In the genomic region with DNA sequence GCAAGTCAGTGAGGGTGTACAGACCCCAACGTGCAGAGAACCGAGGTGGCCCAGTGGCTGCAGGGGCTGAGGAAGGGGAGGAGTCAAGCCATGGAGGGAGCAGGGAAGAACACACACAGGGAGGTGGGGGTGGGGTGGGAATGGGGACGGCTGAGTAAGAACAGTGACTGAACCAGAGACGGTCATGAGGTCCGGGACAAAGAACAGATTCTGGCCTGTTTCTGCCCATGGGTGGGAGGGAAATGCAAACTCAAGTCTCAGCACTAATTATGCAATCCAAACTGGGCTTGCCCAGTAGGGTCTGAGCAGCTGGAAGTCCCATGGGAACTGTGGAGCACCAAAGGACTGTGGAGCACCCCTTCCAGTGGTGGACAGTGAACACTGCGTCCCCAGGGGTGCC, we compare ENCODE assay signal across 14 mouse cellular contexts. TPM values are rescaled to one million over a fixed set of nuclear protein-coding genes. Genes with fewer than 3 reads are reported as not detected.
DNase-seq lines count a peak whose midpoint lies in the region; ATAC-seq and TF ChIP-seq lines count a peak whose summit lies in the region.
"Had no signal": no experiment of that assay in that cellular context is flagged by ENCODE, and none has a peak within 500 bp of the region (broad histone marks: within the 10 kb centered on the region; RNA-seq: fewer than 3 reads in every experiment).

No protein-coding gene starts in this region.

- no peak for TF ChIP-seq CTCF in stomach, postnatal 0 days (IDR thresholded peaks at IDR 0.05; ENCODE audit: low read depth)

- H3K4me1 ChIP-seq in stomach, embryonic 14.5 days (ENCODE audit: control insufficient read depth, insufficient read depth, low read length) = no peaks in the 10 kb centered on the region; the same call in 1 of the 2 replicates
- no peaks in the 10 kb centered on the region for H3K4me1 ChIP-seq in stomach, postnatal 0 days (replicated peaks; ENCODE audit: control insufficient read depth, insufficient read depth)
- 0 out of 2 replicates have a peak, but pooled peaks cover 2% of the 10 kb centered on the region for H3K4me1 ChIP-seq in limb, embryonic 11.5 days (ENCODE audit: control insufficient read depth, insufficient read depth, low read length)

- no peak overlapping the region for H3K27ac ChIP-seq in stomach, embryonic 14.5 days (ENCODE audit: low read length)
- no peak overlapping the region for H3K27ac ChIP-seq in stomach, postnatal 0 days (replicated peaks)
- H3K27ac ChIP-seq in limb, embryonic 11.5 days (replicated peaks; ENCODE audit: low read depth, low read length) = no peak overlapping the region

- no peak overlapping the region for H3K9ac ChIP-seq in stomach, embryonic 14.5 days (replicated peaks; ENCODE audit: low read depth, low read length)
- H3K9ac ChIP-seq in stomach, postnatal 0 days (ENCODE audit: low read length) = no peak overlapping the region
- no peak overlapping the region for H3K9ac ChIP-seq in limb, embryonic 11.5 days (ENCODE audit: low read length)
- H3K9ac ChIP-seq: forebrain, postnatal 0 days had no signal

- H3K36me3 ChIP-seq in stomach, embryonic 14.5 days (ENCODE audit: control insufficient read depth, insufficient read depth, low read length) = no peaks in the 10 kb centered on the region
- no peaks in the 10 kb centered on the region for H3K36me3 ChIP-seq in stomach, postnatal 0 days (ENCODE audit: control insufficient read depth, insufficient read depth, low read length)
- no peaks in the 10 kb centered on the region for H3K36me3 ChIP-seq in limb, embryonic 11.5 days (ENCODE audit: control insufficient read depth, insufficient read depth, low read length)

- no peaks in the 10 kb centered on the region for H3K9me3 ChIP-seq in stomach, embryonic 14.5 days (ENCODE audit: control insufficient read depth, low read depth, low read length)
- H3K9me3 ChIP-seq in stomach, postnatal 0 days (ENCODE audit: control insufficient read depth, low read length) = no peaks in the 10 kb centered on the region
- no peaks in the 10 kb centered on the region for H3K9me3 ChIP-seq in limb, embryonic 11.5 days (ENCODE audit: control insufficient read depth, low read length)

- H3K4me2 ChIP-seq in stomach, embryonic 14.5 days (replicated peaks; ENCODE audit: low read depth, low read length) = no peak overlapping the region
- no peak overlapping the region for H3K4me2 ChIP-seq in stomach, postnatal 0 days (replicated peaks; ENCODE audit: low read depth)
- H3K4me2 ChIP-seq in limb, embryonic 11.5 days (ENCODE audit: low read depth, severe bottlenecking) = no peak overlapping the region

- peak; percentile 57 for DNase-seq in kidney, adult 11 months
- DNase-seq in kidney, adult 18-20 months = no peak
- no peak for DNase-seq in stomach, postnatal 0 days (ENCODE audit: low spot score)
- peak; percentile 36 for DNase-seq in limb, embryonic 11.5 days (ENCODE audit: low spot score)
- no peak for DNase-seq in layer of hippocampus, adult 8-10 months (ENCODE audit: low spot score in 2 of 2)
- no peak for DNase-seq in left cerebral cortex, postnatal 4 days
- DNase-seq: adrenal gland, postnatal 10 days; cerebellum, postnatal 14 days; forebrain, postnatal 0 days; heart, postnatal 10 days; layer of hippocampus, postnatal 36 days had no signal

- H3K27me3 ChIP-seq in stomach, embryonic 14.5 days (ENCODE audit: control insufficient read depth, insufficient read depth, low read length) = no peaks in the 10 kb centered on the region
- H3K27me3 ChIP-seq in stomach, postnatal 0 days (ENCODE audit: control insufficient read depth, insufficient read depth, low read length) = no peaks in the 10 kb centered on the region
- no peaks in the 10 kb centered on the region for H3K27me3 ChIP-seq in limb, embryonic 11.5 days (ENCODE audit: control insufficient read depth, insufficient read depth, low read length)

- ATAC-seq in stomach, embryonic 14.5 days (ENCODE audit: insufficient number of reproducible peaks, insufficient read depth, low FRiP score, low read depth) = peak; percentile 60
- no peak for ATAC-seq in stomach, postnatal 0 days (ENCODE audit: low FRiP score, low TSS enrichment)
- ATAC-seq in limb, embryonic 11.5 days (ENCODE audit: insufficient number of reproducible peaks, low FRiP score, low TSS enrichment, low read depth) = no peak
- ATAC-seq: CD4-positive, CD25-positive, alpha-beta regulatory T cell, adult 4 months; forebrain, postnatal 0 days had no signal

- no peak for TF ChIP-seq EP300 in stomach, postnatal 0 days (optimal IDR thresholded peaks at IDR 0.05)

- intact Hi-C loops in left cerebral cortex, postnatal 4 days (cut with DNase I) = no loop called here

- WGBS in stomach, embryonic 14.5 days = 7% methylated on average over 6 of the region's 6 CpGs
- WGBS in stomach, postnatal 0 days = 16% methylated on average over 6 of the region's 6 CpGs
- 14% methylated on average over 6 of the region's 6 CpGs for WGBS in limb, embryonic 11.5 days

- no peak overlapping the region for H3K4me3 ChIP-seq in stomach, embryonic 14.5 days (ENCODE audit: low read depth, low read length)
- H3K4me3 ChIP-seq in stomach, postnatal 0 days (ENCODE audit: low read depth, low read length) = no peak overlapping the region
- no peak overlapping the region for H3K4me3 ChIP-seq in limb, embryonic 11.5 days (ENCODE audit: low read depth, low read length)

RNA-seq across cellular contexts. Expression of gene Slc22a18, which starts 9.0 kb away (rescaled TPM):
- polyA plus RNA-seq in stomach, embryonic 14.5 days (2014; fragmentation: Nextera tagmentation; extraction: Ambion mirVana) = 9.2 and 9.8 TPM in 2 replicates
- 27.0 and 28.1 TPM in 2 replicates for polyA plus RNA-seq in stomach, postnatal 0 days (2015; fragmentation: Nextera tagmentation; extraction: Ambion mirVana)
- polyA plus RNA-seq in limb, embryonic 11.5 days (2014; fragmentation: Nextera tagmentation; extraction: Ambion mirVana) = 0.96 and 0.97 TPM in 2 replicates
- total RNA-seq in layer of hippocampus, adult 8-10 months (2022) = 1 to 10 TPM in 2 of 4 experiments, under 1 TPM in 1, not detected in 1; 0.66 to 1.4 (median 1.4) TPM
- total RNA-seq in left cerebral cortex, postnatal 4 days (2021) = not detected
- polyA plus RNA-seq: CD4-positive, CD25-positive, alpha-beta regulatory T cell, adult 4 months had no signal

RNA-seq across cellular contexts. Expression of gene Phlda2, which starts 20.4 kb away (rescaled TPM):
- polyA plus RNA-seq in stomach, embryonic 14.5 days (2014; fragmentation: Nextera tagmentation; extraction: Ambion mirVana) = 4.6 and 5.9 TPM in 2 replicates
- 15.3 and 16.8 TPM in 2 replicates for polyA plus RNA-seq in stomach, postnatal 0 days (2015; fragmentation: Nextera tagmentation; extraction: Ambion mirVana)
- polyA plus RNA-seq in limb, embryonic 11.5 days (2014; fragmentation: Nextera tagmentation; extraction: Ambion mirVana) = 7.5 and 9.6 TPM in 2 replicates
- total RNA-seq in layer of hippocampus, adult 8-10 months (2022) = under 1 TPM in 1 of 4 experiments, not detected in 3; 0.66 TPM
- total RNA-seq in left cerebral cortex, postnatal 4 days (2021) = not detected
- total RNA-seq: forebrain, postnatal 0 days; heart, postnatal 10 days; layer of hippocampus, postnatal 36 days; megakaryocyte, adult 5-6 weeks had no signal
- polyA plus RNA-seq: forebrain, postnatal 0 days had no signal

RNA-seq across cellular contexts. Expression of gene Cdkn1c, which starts 21.7 kb away (rescaled TPM):
- 824 and 970 TPM in 2 replicates for polyA plus RNA-seq in stomach, embryonic 14.5 days (2014; fragmentation: Nextera tagmentation; extraction: Ambion mirVana)
- 185 and 199 TPM in 2 replicates for polyA plus RNA-seq in stomach, postnatal 0 days (2015; fragmentation: Nextera tagmentation; extraction: Ambion mirVana)
- 1,044 and 1,081 TPM in 2 replicates for polyA plus RNA-seq in limb, embryonic 11.5 days (2014; fragmentation: Nextera tagmentation; extraction: Ambion mirVana)
- 1 to 10 TPM; 4.4 to 9.9 (median 7.0) TPM for total RNA-seq in layer of hippocampus, adult 8-10 months (2022)
- total RNA-seq in left cerebral cortex, postnatal 4 days (2021) = 10 to 100 TPM; 47.3 to 47.8 TPM

Comparison
In these comparisons a context has a peak if more than half of its experiments do, and no peak if none do; other contexts are left out.
1. DNase-seq: peak in kidney, adult 11 months (single experiment) and limb, embryonic 11.5 days (single experiment); none in kidney, adult 18-20 months (single experiment), stomach, postnatal 0 days (single experiment), layer of hippocampus, adult 8-10 months (0 of 2) and left cerebral cortex, postnatal 4 days (single experiment).